Mouse (Mus musculus) adrenal gland, postnatal 10 days (tissue): ENCODE results near the gene Gm21778. TPM values are rescaled to one million over a fixed set of nuclear protein-coding genes. Genes with fewer than 3 reads are reported as not detected.
"Not testable (repeated sequence)": the region's sequence is repeated elsewhere in the genome, so short reads cannot be mapped to it uniquely, and the experiment has no call there.

Experiments
- DNase-seq: peaks from one replicate; pipeline ENCODE4 v3.0.0; 2021; ENCODE audit warnings: mixed read lengths
- long read RNA-seq, 2 experiments: library from polyadenylated mRNA; stranded (forward); transcript quantifications; one replicate each; pipeline ENCODE4 v2.0.0; 2021
- total RNA-seq, 2 experiments: library from RNA; stranded (reverse); gene quantifications; 2 replicates each; pipeline ENCODE4 v1.2.3; 2021

Gene Gm21778
- total RNA-seq, result not detected
- long read RNA-seq, experiment 1, result 0 reads
- long read RNA-seq, experiment 2, result 0 reads

DNA sequence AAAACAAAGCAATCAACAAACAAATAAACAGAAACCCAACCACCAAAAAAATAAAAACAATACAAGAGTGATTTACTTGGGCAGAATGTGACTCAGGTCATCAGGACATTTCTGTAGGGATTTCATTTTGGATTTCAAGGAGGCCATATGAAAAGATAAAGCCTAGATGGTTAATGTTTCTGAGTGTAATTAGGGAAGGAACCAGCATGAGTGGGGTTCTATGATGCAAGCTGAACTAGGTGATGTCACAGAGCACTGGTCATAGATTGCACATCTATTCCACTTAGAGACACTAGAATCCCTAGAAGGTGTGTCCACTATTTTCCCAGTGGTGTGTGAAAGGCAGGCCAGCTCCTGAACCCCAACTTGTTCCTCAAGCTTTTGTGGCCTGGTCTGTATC is at the start of gene Gm21778:
Gm21778 (plus strand) TSS at position 301 of the 400 bp plus-strand sequence.
- DNase-seq, result not testable (repeated sequence)

Other genes with a start within 250 kb of the Gm21778 start
- not detected for gene Gm20914, start 216.5 kb upstream of the Gm21778 start, total RNA-seq
- gene Gm28171, start 149.1 kb upstream of the Gm21778 start, total RNA-seq, result not detected